Mouse (Mus musculus) olfactory bulb, adult 2 months (tissue): ENCODE measurements around the gene Tex21. TPM values are rescaled to one million over a fixed set of nuclear protein-coding genes. Genes with fewer than 3 reads are reported as not detected.

Experiments
- H3K27ac ChIP-seq: fragments of 200-500 bp; 2 replicates; pipeline ENCODE4 v1.5.1; 2012; ENCODE audit warnings: low read depth, low read length; ENCODE audit not compliant: insufficient read depth
- H3K4me1 ChIP-seq: fragments of 200-500 bp; 2 replicates; pipeline ENCODE4 v1.6.1; 2012; ENCODE audit warnings: low read length; ENCODE audit not compliant: control insufficient read depth, insufficient read depth
- H3K4me3 ChIP-seq: fragments of 200-500 bp; 2 replicates; pipeline ENCODE4 v1.5.1; 2012; ENCODE audit warnings: mild to moderate bottlenecking, low read depth, low read length, moderate library complexity; ENCODE audit not compliant: insufficient read depth
- CTCF ChIP-seq: fragments of 200-500 bp; IDR thresholded peaks from 2 replicates; pipeline ENCODE4 v1.5.1; 2012; ENCODE audit warnings: low read depth, mild to moderate bottlenecking, low read length, moderate library complexity; ENCODE audit not compliant: insufficient read depth
- POLR2A ChIP-seq: fragments of 200-500 bp; IDR thresholded peaks from 2 replicates; pipeline ENCODE4 v1.6.1; 2012; ENCODE audit warnings: mild to moderate bottlenecking, low read depth, low read length, moderate library complexity; ENCODE audit not compliant: insufficient read depth
- WGBS: fragments of 180-500 bp; shearing (Covaris S2); methylation state at CpG from one replicate; pipeline ENCODE4 v1.1.7; 2018; 5-methylcytosine and 5-hydroxymethylcytosine counted together
- polyA plus RNA-seq: library from polyadenylated mRNA; stranded (reverse); fragments of >200 nt; gene quantifications from 2 replicates; pipeline ENCODE4 v1.2.4, GENCODE M21; 2012; ENCODE audit warnings: low replicate concordance; ENCODE audit not compliant: missing spikeins, insufficient read depth, insufficient read length

Gene Tex21
- not detected in 2 replicates for polyA plus RNA-seq

DNA sequence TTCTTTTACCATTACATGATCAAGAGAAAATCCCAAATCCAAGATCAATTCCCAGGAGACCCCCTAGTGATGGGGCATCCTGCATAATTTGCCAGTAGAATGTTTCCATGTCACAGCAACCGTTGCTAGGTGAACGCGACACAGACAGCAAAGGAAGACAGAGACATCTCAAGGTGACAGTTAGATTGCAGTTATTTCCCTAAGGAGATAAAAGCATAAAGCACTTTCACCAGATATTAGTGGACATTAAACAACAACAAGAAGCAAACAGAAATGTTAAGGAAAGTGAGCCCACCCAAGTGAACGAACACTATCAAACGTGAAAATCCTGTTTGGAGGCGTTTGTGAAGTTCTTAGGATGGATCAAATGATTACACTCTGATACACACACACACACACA, at the start of gene Tex21:
Gene Tex21 (minus strand): TSS at position 101 of the 400 bp plus-strand sequence.
- H3K4me1 ChIP-seq: no peaks in the 10 kb centered on the region
- WGBS: 83% methylated on average over 6 of the region's 6 CpGs
- H3K27ac ChIP-seq: no peak within 1 kb of the TSS
- TF ChIP-seq CTCF (no peak), POLR2A (no peak)
- no peak within 1 kb of the TSS for H3K4me3 ChIP-seq

DNA sequence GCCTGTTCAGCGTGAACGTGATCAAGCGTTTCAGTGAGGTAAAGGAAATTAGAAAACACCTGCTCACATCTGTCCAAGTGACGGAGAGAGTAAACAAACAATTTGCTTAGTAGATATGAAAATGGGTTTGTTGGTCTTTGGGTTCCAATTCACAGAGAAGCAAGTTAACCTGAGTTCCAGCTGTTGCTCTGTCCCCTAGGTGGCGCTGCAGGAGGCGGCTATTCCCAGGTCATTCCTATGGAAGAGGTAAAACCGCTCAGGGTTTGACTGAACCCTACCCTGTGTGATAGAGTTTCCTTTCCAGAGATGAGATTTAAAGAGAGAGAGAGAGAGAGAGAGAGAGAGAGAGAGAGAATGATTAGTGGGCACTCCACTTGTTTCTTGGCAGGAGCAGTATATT, 46.6 kb upstream of the Tex21 start:
- TF ChIP-seq CTCF (no peak), POLR2A (no peak)
- Histone ChIP-seq H3K4me1 (peaks cover 7% of the 10 kb centered on the region), H3K27ac (no peak overlapping the region), H3K4me3 (no peak overlapping the region)
- WGBS: 52% methylated on average over 7 of the region's 7 CpGs

DNA sequence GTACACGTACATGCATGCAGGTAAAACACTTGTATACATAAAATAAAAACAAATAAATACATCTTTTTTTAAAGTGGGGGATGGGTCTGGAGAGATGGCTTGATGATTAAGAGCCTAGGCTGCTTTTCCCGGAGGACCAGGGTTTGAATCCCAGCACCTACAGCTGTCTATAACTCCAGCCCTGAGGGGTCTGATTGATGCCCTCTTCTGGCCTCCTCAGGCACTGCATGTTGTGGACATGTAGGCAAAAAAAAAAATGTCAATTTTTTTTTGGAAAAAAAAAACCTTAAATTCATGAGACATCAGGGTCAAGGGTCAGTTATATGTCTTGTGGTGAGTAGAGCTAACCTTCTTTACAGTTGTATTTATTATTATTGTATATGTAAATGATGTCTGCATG, 43.7 kb upstream of the Tex21 start:
- Histone ChIP-seq H3K27ac (no peak overlapping the region), H3K4me1 (peaks cover 9% of the 10 kb centered on the region), H3K4me3 (no peak overlapping the region)
- WGBS: 95% methylated on average over 2 of the region's 2 CpGs
- TF ChIP-seq CTCF: no peak
- no peak for TF ChIP-seq POLR2A

DNA sequence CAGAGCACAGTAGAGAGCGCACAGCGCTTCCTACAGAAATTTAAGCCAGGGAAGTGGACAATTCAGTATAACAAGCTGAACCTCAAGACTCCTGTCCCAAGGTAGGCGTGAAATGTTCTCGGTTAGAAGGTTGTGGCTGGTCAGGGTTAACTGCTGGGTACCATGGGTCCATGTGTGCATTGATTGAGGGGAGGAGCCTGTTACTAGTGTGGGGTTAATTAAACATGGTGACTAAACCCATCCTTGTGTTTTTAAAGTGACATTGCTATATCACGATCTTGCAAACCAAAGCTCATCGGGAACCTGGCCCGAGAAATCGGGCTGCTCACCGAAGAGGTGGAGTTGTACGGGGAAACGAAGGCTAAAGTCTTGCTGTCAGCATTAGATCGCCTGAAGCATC, 42.9 kb upstream of the Tex21 start:
- Histone ChIP-seq H3K4me3 (no peak overlapping the region), H3K27ac (no peak overlapping the region), H3K4me1 (peaks cover 9% of the 10 kb centered on the region)
- WGBS: 96% methylated on average over 12 of the region's 12 CpGs
- TF ChIP-seq CTCF (no peak), POLR2A (no peak)

DNA sequence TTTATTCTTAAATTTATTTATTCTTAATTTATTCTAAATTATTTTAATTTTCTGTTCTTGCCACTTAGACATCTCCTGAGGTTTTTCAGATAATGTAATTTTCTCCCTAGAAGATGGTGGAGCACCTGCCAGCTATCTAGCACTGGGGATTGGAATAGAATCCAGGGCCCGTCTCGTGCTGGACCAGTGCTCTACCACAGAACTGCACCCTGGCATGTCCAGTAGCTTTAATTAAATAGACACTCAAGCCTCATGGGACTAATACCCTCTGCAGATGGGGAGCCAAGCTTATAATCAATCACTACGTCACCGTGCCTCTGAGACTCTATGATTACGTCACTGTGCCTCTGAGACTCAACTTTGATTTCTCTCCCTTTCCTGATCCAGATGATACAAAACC, 41.9 kb upstream of the Tex21 start:
- WGBS: 51% methylated on average over 5 of the region's 5 CpGs
- H3K4me1 ChIP-seq: peaks cover 9% of the 10 kb centered on the region
- H3K27ac ChIP-seq: no peak overlapping the region
- H3K4me3 ChIP-seq: no peak overlapping the region
- TF ChIP-seq POLR2A (no peak), CTCF (no peak)

DNA sequence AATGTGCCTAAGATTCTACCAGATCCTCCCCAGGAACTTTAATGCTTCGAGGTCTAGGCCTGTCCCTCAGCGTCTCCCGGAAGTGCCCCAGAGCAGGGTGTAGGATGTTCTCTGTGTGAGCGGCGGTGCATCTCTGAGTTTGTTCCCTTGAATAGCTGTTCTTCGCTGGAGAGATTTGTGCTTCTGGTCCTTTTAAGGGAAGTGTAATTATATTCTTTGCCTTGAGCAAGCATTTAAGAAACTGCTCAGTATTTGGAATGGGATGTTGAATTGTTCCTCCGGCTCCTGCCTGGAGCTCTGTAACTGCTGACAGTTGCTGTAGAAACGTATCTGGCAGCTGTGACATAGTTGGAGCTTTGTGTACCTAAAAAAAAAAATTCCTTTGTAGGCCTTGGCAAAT, 41.4 kb upstream of the Tex21 start:
- H3K4me3 ChIP-seq: no peak overlapping the region
- peak overlapping the region; percentile 37; the same call in 1 of the 2 replicates for H3K27ac ChIP-seq
- peaks cover 9% of the 10 kb centered on the region for H3K4me1 ChIP-seq
- TF ChIP-seq CTCF (no peak), POLR2A (no peak)
- WGBS: 18% methylated on average over 8 of the region's 8 CpGs

DNA sequence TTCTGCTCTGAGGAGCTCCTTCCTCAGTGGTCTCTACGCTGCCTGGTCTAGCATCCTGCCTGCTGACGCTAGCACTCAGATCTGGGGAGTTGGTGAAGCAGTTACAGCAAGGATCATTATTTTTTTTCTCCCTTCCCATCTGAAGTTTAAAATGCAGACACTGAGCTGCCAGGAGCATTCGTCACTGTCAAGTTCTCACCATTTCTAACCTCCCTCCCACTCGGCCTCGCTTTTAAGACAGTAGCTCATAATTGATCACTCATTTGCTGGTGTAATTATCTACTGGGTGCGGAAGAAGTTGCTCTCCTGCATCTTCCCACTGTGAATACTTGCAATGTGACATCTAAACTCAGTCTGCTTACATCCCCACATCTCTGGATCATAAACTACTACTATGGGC, 38.9 kb upstream of the Tex21 start:
- WGBS: 72% methylated on average over 6 of the region's 6 CpGs
- H3K4me3 ChIP-seq: no peak overlapping the region
- no peak overlapping the region for H3K27ac ChIP-seq
- peaks cover 16% of the 10 kb centered on the region for H3K4me1 ChIP-seq
- TF ChIP-seq CTCF (no peak), POLR2A (no peak)

DNA sequence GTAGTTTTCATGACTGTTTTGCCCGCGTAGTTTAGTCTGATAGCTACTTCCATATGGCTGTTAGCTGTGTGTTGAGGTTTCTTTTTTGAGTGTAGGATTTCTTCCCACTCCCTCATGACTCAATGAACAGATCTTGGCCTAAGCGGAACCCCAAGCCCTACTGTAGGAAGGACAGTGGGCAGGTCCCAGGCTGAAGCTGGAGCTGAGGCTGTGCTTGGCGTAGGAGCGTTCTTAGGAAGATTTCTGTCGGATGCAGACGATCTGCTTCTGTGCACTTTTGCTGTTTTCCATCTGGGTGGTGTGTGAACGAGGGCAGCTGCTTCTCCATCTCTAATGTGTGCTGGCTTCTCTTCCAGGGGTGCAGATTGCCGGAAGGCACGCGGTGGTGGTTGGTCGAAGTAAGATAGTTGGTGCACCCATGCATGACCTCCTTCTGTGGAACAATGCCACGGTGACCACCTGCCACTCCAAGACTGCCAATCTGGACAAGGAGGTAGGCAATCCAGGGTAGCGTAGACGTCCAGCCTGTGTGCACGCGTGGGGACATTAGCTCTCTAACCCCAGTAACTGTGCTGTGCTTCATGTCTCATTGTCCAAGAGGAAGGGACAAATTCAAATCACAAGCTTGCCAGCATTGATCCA, 36.1 kb upstream of the Tex21 start:
- Histone ChIP-seq H3K27ac (no peak overlapping the region), H3K4me1 (peaks cover 17% of the 10 kb centered on the region), H3K4me3 (no peak overlapping the region)
- TF ChIP-seq POLR2A: no peak
- TF ChIP-seq CTCF: no peak
- WGBS: 69% methylated on average over 17 of the region's 17 CpGs

DNA sequence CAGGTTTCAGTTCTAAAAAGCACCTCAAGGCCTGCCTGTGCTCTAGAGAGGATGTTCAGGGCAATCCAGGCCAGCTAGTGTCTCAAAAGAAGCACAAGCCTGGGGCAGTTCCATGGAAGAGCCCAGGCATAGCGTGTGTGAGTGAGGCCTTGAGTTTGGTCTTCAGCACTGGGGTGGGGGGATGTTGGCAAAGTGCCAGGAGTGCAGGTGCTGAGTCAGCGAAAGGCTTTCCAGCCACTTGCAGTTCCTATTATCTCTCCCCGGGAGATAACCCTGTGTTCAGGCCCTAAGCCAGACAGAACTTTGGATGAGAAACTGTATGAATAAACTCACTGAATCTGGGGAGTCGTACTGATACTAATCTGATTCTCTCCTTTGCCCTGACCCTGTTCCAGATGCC, 35.6 kb upstream of the Tex21 start:
- H3K27ac ChIP-seq: no peak overlapping the region
- no peak overlapping the region for H3K4me3 ChIP-seq
- WGBS: 39% methylated on average over 4 of the region's 4 CpGs
- no peak for TF ChIP-seq POLR2A
- no peak for TF ChIP-seq CTCF
- peaks cover 17% of the 10 kb centered on the region for H3K4me1 ChIP-seq

DNA sequence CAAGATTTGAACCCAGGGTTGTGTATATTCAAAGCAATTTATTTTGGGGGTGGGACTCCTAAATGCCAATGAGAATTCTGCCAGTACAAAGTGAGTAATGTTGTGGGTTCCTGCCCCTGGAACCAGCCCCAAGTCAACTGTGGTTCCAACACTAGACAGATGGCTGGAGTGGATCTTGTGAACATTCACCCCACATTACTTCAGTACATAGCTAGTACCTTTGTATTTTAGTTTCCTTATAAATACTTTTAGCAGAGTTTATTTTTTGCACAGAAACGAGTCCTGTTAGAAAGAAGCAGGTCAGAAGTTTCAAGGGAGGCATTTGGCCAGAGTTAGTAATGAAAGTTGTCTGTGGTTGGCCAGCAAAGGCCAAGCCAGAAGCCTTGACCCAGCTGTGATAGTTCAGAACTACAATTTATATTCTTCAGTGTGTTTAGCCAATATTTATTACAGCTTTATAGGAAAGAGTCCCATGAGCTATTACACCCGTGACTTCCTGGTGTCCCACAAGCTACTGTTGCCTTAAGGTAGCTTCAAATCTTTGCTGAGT, 34.6 kb upstream of the Tex21 start:
- H3K4me3 ChIP-seq: no peak overlapping the region
- no peak overlapping the region for H3K27ac ChIP-seq
- no peak for TF ChIP-seq POLR2A
- TF ChIP-seq CTCF: no peak
- 68% methylated on average over 2 of the region's 2 CpGs for WGBS
- peaks cover 17% of the 10 kb centered on the region for H3K4me1 ChIP-seq
